Mouse (Mus musculus): ENCODE data around the gene Fam163a.

DNA sequence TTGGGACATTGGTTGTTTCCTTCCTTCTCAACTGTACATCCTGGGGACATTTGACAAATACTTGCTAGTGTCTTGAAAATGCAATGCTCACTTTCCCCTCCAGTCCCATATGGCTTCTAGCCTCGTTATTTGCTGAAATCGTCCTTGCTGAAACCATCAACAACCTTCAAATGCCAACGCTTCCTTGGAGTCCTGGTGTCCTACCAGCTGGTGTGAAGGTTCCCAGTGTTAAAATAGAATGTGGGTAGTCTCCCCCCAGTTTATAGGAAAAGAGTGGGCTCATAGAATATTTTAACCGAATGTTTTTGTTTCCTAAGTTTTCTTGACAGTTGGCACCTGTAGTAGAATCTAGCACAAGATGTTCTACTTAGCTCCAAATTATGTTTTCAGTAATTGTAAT, 7.2 kb downstream of the Fam163a start:
- TF ChIP-seq SMC3 (IDR thresholded peaks at IDR 0.05; ENCODE audit: low read depth, low read length), result no peak
- no peak for TF ChIP-seq POLR2AphosphoS2 (IDR thresholded peaks at IDR 0.05; ENCODE audit: low read length)
- TF ChIP-seq CHD2 (IDR thresholded peaks at IDR 0.05; ENCODE audit: low read length), result no peak
- no peak for TF ChIP-seq ZMIZ1 (IDR thresholded peaks at IDR 0.05; ENCODE audit: low read depth, low read length)
- no peak for TF ChIP-seq TAL1 (IDR thresholded peaks at IDR 0.05; ENCODE audit: low read length)
- no peak for TF ChIP-seq CTCF (IDR thresholded peaks at IDR 0.05 in 2 of 3, conservative IDR thresholded peaks at IDR 0.05 in 1 of 3; ENCODE audit: control insufficient read depth in 1 of 3, insufficient read depth in 1 of 3, low read depth in 2 of 3, low read length in 3 of 3, poor library complexity in 1 of 3, severe bottlenecking in 1 of 3)
- no peak for TF ChIP-seq POLR2A (IDR thresholded peaks at IDR 0.05; ENCODE audit: control insufficient read depth in 1 of 2, insufficient read depth in 1 of 2, low read depth in 1 of 2, low read length in 2 of 2, poor library complexity in 1 of 2)
- no peak for TF ChIP-seq SIN3A (IDR thresholded peaks at IDR 0.05; ENCODE audit: low read length)
- no peak for TF ChIP-seq TBP (IDR thresholded peaks at IDR 0.05; ENCODE audit: low read depth, low read length)
- TF ChIP-seq EP300 (IDR thresholded peaks at IDR 0.05; ENCODE audit: low read depth in 1 of 2, low read length in 2 of 2), result no peak
- TF ChIP-seq ETS1 (IDR thresholded peaks at IDR 0.05; ENCODE audit: low read depth, low read length), result no peak
- no peak for TF ChIP-seq USF2 (IDR thresholded peaks at IDR 0.05; ENCODE audit: borderline replicate concordance in 1 of 2, insufficient read depth in 1 of 2, low read depth in 1 of 2, low read length in 2 of 2)
